Mouse (Mus musculus) T-helper 2 cell (primary cell): Measurements from ENCODE around the gene Cwc25.

Source experiments
- in situ Hi-C: fragments of 300-600 bp; cut with MboI, MseI; formaldehyde crosslinking; loops from one replicate; pipeline ENCODE4 v1.15.1; 2025; ENCODE audit warnings: high pct_unique_total_duplicates

Gene Cwc25

GRCm38 (mm10) chr11:97800691-97801408 is 34.5 kb upstream of the Cwc25 start:
- in situ Hi-C loops: no loop called here

- in situ Hi-C loops: loop anchor here (5.0 kb wide), 1 partner anchor 192 kb away; no protein-coding TSS in a partner anchor
Observed at GRCm38 (mm10) chr11:97799994-97800690, 33.8 kb upstream of the Cwc25 start.

- in situ Hi-C loops: loop anchor here (5.0 kb wide), 1 partner anchor 193 kb away; no protein-coding TSS in a partner anchor
Observed at GRCm38 (mm10) chr11:97799146-97799993, 33.0 kb upstream of the Cwc25 start.

- in situ Hi-C loops: loop anchor here (5.0 kb wide), 1 partner anchor 194 kb away; no protein-coding TSS in a partner anchor
Observed at GRCm38 (mm10) chr11:97798782-97799145, 32.4 kb upstream of the Cwc25 start, which contains the start of gene Lasp1. Gene Lasp1 (plus strand): TSS chr11:97799000.

- in situ Hi-C loops: loop anchor here (5.0 kb wide), 1 partner anchor 194 kb away; no protein-coding TSS in a partner anchor
Observed at GRCm38 (mm10) chr11:97798083-97798435, 31.7 kb upstream of the Cwc25 start.

GRCm38 (mm10) chr11:97797369-97798082 is 31.2 kb upstream of the Cwc25 start:
- in situ Hi-C loops: loop anchor here (5.0 kb wide), 1 partner anchor 195 kb away; no protein-coding TSS in a partner anchor

- in situ Hi-C loops: loop anchor here (5.0 kb wide), 1 partner anchor 195 kb away; no protein-coding TSS in a partner anchor
Observed at GRCm38 (mm10) chr11:97796910-97797309, 30.6 kb upstream of the Cwc25 start.

- in situ Hi-C loops: loop anchor here (5.0 kb wide), 1 partner anchor 94 kb away; no protein-coding TSS in a partner anchor
Observed at GRCm38 (mm10) chr11:97793165-97793564, 26.8 kb upstream of the Cwc25 start.

- in situ Hi-C loops: loop anchor here (5.0 kb wide), 1 partner anchor 96 kb away; no protein-coding TSS in a partner anchor
Observed at GRCm38 (mm10) chr11:97790778-97791438, 24.6 kb upstream of the Cwc25 start.

- in situ Hi-C loops: loop anchor here (5.0 kb wide), 1 partner anchor 98 kb away; no protein-coding TSS in a partner anchor
Observed at GRCm38 (mm10) chr11:97789727-97790126, 23.4 kb upstream of the Cwc25 start.

GRCm38 (mm10) chr11:97787961-97788360 is 21.6 kb upstream of the Cwc25 start:
- in situ Hi-C loops: no loop called here

- in situ Hi-C loops: no loop called here
Observed at GRCm38 (mm10) chr11:97782564-97782895, 16.2 kb upstream of the Cwc25 start.

GRCm38 (mm10) chr11:97781832-97782563 is 15.6 kb upstream of the Cwc25 start, which contains the start of gene Rpl23:
Gene Rpl23 (minus strand): TSS chr11:97782437.
- in situ Hi-C loops: no loop called here

GRCm38 (mm10) chr11:97781478-97781831 is 15.1 kb upstream of the Cwc25 start:
- in situ Hi-C loops: no loop called here

GRCm38 (mm10) chr11:97779968-97780701 is 13.8 kb upstream of the Cwc25 start:
- in situ Hi-C loops: no loop called here

GRCm38 (mm10) chr11:97778918-97779317 is 12.6 kb upstream of the Cwc25 start:
- in situ Hi-C loops: no loop called here

- in situ Hi-C loops: no loop called here
Observed at GRCm38 (mm10) chr11:97777129-97777529, 10.8 kb upstream of the Cwc25 start.

- in situ Hi-C loops: no loop called here
Observed at GRCm38 (mm10) chr11:97776497-97777128, 10.3 kb upstream of the Cwc25 start.
